Mouse (Mus musculus) gonadal fat pad, adult 2 months (tissue): ENCODE data around the gene Hdgfl2. TPM values are rescaled to one million over a fixed set of nuclear protein-coding genes. Genes with fewer than 3 reads are reported as not detected.

ENCODE experiments used
- DNase-seq: peaks from one replicate; pipeline ENCODE4 v3.0.0-alpha.2; 2012; ENCODE audit warnings: low read depth
- polyA plus RNA-seq: library from polyadenylated mRNA; depleted of rRNA; stranded (reverse); fragments of >200 nt; gene quantifications from 2 replicates; pipeline ENCODE4 v1.2.3, GENCODE M21; 2012; rRNA removed

Gene Hdgfl2
- 41.4 and 45.4 TPM in 2 replicates for polyA plus RNA-seq

- DNase-seq: peak; percentile 98
Measured at GRCm38 (mm10) chr17:56078880-56079795, at the start of gene Hdgfl2. Gene Hdgfl2 (plus strand): TSS chr17:56079634.

- no peak for DNase-seq
Measured at GRCm38 (mm10) chr17:56030238-56030870, 49.1 kb upstream of the Hdgfl2 start.

- no peak for DNase-seq
Measured at GRCm38 (mm10) chr17:56030919-56031318, 48.5 kb upstream of the Hdgfl2 start.

GRCm38 (mm10) chr17:56031431-56031830, 48.0 kb upstream of the Hdgfl2 start:
- no peak for DNase-seq

- no peak for DNase-seq
Measured at GRCm38 (mm10) chr17:56032127-56032733, 47.2 kb upstream of the Hdgfl2 start.

DNA sequence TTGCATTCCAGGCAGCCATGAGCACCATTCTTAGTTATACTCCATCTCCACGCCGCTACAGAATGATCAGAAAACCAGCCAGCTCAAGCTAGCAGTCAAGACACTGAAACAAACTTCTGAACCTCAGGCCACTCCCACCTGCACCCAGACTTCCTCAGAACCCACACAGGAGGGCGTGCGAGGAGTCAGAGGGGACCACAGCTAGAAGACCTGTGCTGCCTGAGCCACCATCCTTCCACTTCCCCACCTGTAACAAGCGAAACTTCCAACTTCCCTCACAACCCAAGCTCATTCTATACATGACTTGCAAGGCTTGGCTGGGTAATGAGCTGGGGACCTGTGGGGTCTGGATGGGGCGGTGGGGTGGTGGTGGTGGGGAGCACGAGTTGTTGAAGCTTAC, 46.6 kb upstream of the Hdgfl2 start:
- DNase-seq: no peak

- no peak for DNase-seq
Measured at GRCm38 (mm10) chr17:56034040-56034725, 45.3 kb upstream of the Hdgfl2 start.

- no peak for DNase-seq
Measured at GRCm38 (mm10) chr17:56034726-56035100, 44.7 kb upstream of the Hdgfl2 start.

- no peak for DNase-seq
Measured at GRCm38 (mm10) chr17:56035216-56035615, 44.2 kb upstream of the Hdgfl2 start.

- DNase-seq: peak; percentile 62
Measured at GRCm38 (mm10) chr17:56036176-56036900, 43.1 kb upstream of the Hdgfl2 start, which contains the start of gene Sh3gl1. Gene Sh3gl1 (minus strand): TSS chr17:56036635.

GRCm38 (mm10) chr17:56036901-56037287, 42.5 kb upstream of the Hdgfl2 start:
- DNase-seq: no peak

DNA sequence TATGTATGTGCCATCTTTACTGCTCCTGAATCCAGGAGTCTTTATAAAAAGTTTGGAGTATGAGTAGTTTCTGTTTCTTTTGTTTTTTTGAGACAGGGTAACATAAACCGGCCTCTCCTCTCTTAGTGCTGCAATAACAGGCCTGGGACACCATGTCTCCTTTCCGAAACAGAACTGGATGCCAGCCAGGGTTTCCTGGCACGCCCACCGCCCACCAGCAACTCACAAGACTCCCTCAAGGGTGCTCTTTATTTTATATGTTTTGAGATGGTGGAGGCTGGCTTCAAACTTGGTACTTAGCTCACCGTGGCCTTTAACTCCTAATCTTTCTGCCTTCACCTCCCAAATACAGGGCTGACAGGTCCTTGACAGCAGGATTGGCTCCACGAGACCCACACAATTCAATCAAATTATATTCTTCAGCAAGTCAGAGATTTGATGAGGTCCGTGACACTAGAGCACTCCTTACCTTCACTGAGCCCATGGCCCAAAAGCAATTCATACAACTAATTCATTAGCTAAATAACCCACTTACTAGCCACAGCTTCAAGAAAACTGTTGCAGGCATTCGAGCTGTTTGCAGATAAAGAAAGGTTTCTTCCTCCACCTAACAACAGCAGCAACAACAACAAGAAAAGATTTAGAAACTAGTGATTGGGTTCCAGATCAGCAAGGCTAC, 40.7 kb upstream of the Hdgfl2 start:
- DNase-seq: no peak

- no peak for DNase-seq
Measured at GRCm38 (mm10) chr17:56039345-56039744, 40.1 kb upstream of the Hdgfl2 start.

- DNase-seq: peak; percentile 87
Measured at GRCm38 (mm10) chr17:56040030-56040856, 39.2 kb upstream of the Hdgfl2 start, which contains the start of gene Chaf1a. Gene Chaf1a (plus strand): TSS chr17:56040439.

DNA sequence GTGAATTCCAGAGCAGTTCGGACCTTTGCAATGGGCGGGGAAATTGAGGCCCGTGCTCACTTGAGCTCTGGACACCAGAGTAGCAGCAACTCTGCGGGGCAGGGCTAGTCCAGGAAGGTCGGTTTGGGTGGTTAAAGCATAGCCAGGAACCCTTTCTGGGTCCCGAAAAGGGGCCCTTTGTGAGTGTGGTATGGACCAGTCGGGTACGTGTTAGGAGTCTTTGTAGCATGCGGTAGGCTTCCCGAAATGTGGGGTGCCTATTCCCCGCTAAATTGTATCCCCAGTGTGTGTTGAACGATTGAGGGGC, 38.6 kb upstream of the Hdgfl2 start:
- no peak for DNase-seq

- peak; percentile 54 for DNase-seq
Measured at GRCm38 (mm10) chr17:56051369-56051768, 28.1 kb upstream of the Hdgfl2 start.

GRCm38 (mm10) chr17:56054938-56055337, 24.5 kb upstream of the Hdgfl2 start:
- no peak for DNase-seq

DNA sequence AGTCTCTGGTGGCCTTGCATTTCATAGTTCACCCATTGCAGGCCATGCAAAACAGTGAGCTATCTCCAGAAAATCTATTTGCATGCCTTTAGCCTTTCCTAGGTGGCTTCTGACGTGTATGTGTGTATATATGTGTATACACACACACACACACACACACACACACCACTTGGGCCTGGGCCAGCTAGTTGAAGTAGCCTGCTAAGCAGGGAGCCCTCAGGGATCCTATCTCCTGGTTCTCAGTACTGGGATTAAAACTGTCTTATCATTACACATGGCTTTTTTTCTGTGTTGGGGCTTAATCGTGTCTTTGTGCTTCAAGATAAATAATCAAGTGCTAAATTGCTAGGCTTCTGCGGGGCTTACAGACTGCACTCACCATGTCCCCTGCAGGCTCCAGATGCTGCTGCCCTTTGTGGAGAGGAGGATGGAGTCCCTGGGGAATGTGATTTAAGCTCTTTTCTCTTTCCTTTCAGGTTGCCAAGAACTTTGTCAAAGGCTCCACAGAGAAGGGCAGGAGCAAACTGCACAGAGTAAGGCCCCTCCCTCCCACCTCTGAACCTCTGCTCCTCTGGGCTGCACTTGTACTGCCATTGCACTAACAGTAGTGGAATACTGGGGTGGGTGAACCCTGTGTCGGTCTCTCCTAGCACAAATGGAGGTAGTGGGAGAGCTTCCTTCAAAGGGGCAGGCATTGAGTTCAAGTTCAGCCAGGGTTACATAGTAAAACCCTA, 23.3 kb upstream of the Hdgfl2 start:
- no peak for DNase-seq
